Mouse (Mus musculus): ENCODE measurements around the gene Ctsw. TPM values are rescaled to one million over a fixed set of nuclear protein-coding genes. Genes with fewer than 3 reads are reported as not detected.

Ctsw gene
- 7.2 TPM for polyA plus RNA-seq (2012; fragmentation: generic; extraction: Trizol)

DNA sequence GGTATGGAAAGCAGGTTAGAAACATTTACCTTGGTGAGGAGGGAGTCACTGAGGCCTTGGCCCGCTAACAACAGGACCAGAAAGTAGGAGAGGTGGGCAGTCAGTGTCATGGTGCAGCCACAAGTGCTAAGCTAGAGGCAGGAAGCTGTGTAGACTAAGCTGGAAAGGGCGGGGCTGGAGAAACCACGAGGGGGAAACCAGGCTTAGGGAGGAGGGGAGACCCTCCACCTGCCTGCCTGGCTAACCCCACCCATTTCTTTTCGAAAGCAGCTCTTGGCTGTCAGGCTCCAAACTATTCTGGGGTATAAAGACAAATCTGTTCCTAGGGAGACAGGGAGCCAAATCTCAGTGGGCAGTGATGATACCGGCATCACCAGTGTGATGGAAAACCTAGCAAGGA, at the start of gene Ctsw:
Gene Ctsw, minus strand, starts transcription at position 134 of the 400 bp plus-strand sequence.
- TF ChIP-seq MYOD1 (IDR thresholded peaks at IDR 0.05; ENCODE audit: control insufficient read depth in 1 of 3, insufficient read length in 2 of 3, low read depth in 2 of 3) (peak in 1 of 3 experiments; percentile 4), POLR2A (IDR thresholded peaks at IDR 0.05; ENCODE audit: insufficient read length, low read depth) (peak; percentile 20), TCF12 (IDR thresholded peaks at IDR 0.05; ENCODE audit: insufficient read depth, poor library complexity, severe bottlenecking) (no peak), POLR2AphosphoS2 (IDR thresholded peaks at IDR 0.05; ENCODE audit: insufficient read length, low read depth) (peak; percentile 58), CEBPB (IDR thresholded peaks at IDR 0.05; ENCODE audit: insufficient read depth, poor library complexity, severe bottlenecking) (no peak)
- Histone ChIP-seq H3ac (ENCODE audit: control insufficient read depth, insufficient read length) (no peak within 1 kb of the TSS), H3K4me2 (ENCODE audit: low read depth) (no peak within 1 kb of the TSS), H3K27me3 (ENCODE audit: control insufficient read depth, insufficient read depth, insufficient read length) (no peaks in the 10 kb centered on the region), H3K36me3 (ENCODE audit: control insufficient read depth, insufficient read depth) (peaks cover 18% of the 10 kb centered on the region), H3K79me2 (ENCODE audit: control insufficient read depth, insufficient read depth) (no peaks in the 10 kb centered on the region), H3K4me3 (no peak within 1 kb of the TSS)

DNA sequence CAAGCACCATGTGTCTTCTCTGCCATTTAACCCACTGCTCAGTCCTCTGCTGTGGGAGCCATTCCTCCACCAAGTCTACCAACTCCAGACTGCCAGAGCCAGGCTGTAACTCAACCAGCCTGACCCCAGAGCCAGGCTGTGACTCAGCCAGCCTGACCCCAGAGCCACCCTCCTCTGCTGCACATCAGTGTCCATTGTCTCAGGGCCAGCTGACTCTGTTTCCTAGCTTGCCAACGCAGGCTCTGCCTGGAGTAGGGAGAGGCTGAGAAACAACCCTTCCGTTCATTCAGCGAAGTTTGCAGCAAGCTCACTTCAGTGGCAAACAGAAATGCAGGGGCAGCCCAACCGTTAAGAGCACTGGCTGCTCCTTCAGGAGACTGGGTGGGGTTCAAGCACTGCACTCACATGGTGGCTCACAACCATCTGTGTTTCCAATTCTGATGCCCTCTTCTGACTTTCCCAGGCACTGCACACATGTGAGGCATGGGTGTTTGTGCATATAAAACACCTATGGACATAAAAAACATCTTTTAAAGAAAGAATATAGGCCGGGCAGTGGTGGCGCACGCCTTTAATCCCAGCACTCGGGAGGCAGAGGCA, 48.7 kb upstream of the Ctsw start:
- Histone ChIP-seq H3K79me2 (ENCODE audit: control insufficient read depth, insufficient read depth) (no peaks in the 10 kb centered on the region), H3K36me3 (ENCODE audit: control insufficient read depth, insufficient read depth) (no peaks in the 10 kb centered on the region), H3ac (ENCODE audit: control insufficient read depth, insufficient read length) (no peak overlapping the region), H3K27me3 (ENCODE audit: control insufficient read depth, insufficient read depth, insufficient read length) (no peaks in the 10 kb centered on the region), H3K4me3 (no peak overlapping the region), H3K4me2 (ENCODE audit: low read depth) (no peak overlapping the region)
- TF ChIP-seq TCF3 (IDR thresholded peaks at IDR 0.05; ENCODE audit: insufficient read length, low read depth) (no peak), POLR2AphosphoS2 (IDR thresholded peaks at IDR 0.05; ENCODE audit: insufficient read length, low read depth) (no peak), USF1 (IDR thresholded peaks at IDR 0.05; ENCODE audit: low read depth) (no peak), CEBPB (IDR thresholded peaks at IDR 0.05; ENCODE audit: insufficient read depth, poor library complexity, severe bottlenecking) (no peak)

DNA sequence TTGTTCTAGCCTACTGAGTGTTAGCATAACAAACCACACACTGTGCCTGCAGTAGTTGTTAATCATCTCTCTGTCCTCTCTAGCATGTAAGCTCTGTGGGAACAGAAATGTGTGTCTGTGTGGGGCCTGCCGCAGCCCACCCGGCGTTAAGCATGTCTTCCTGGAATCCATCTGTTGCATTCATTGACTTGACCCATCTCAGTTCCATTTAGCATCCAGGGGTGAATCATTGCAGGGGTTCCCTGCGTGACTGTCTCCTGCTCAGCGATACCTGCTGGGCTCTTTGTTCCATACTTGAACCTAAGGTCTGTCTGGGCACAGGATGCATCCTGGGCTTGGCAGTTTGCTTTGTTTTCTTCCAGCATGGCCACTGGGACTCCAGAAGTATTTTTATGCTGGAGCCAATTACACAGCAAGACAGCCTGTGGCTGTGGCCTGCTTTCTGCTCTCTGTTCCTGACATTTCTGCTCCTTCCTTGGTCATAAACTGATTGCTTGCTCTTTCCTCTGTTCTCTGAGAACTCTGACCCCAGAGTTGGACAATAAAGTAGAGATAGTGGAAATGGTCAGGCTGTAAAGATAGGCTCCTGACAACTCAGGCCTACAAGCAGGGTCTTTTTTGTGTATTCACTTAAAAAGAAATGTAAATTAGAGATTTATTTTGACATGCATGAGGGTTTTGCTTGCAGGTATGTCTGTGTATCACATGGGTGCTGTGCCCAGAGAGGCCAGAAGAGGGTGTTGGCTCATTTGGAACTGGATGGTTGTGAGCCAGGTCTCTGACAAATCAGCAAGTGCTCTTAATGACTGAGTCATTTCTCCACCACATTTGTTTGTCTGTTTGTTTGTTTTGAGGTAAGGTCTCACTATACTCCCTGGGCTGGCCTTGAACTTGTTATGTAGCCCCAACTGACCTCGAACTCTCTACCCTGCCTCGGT, 47.8 kb upstream of the Ctsw start:
- Histone ChIP-seq H3K4me2 (ENCODE audit: low read depth) (no peak overlapping the region), H3ac (ENCODE audit: control insufficient read depth, insufficient read length) (no peak overlapping the region), H3K36me3 (ENCODE audit: control insufficient read depth, insufficient read depth) (no peaks in the 10 kb centered on the region), H3K27me3 (ENCODE audit: control insufficient read depth, insufficient read depth, insufficient read length) (no peaks in the 10 kb centered on the region), H3K79me2 (ENCODE audit: control insufficient read depth, insufficient read depth) (no peaks in the 10 kb centered on the region), H3K4me3 (no peak overlapping the region)
- TF ChIP-seq SRF (IDR thresholded peaks at IDR 0.05; ENCODE audit: control insufficient read depth, insufficient read length, low read depth) (no peak), CEBPB (IDR thresholded peaks at IDR 0.05; ENCODE audit: insufficient read depth, poor library complexity, severe bottlenecking) (no peak), REST (IDR thresholded peaks at IDR 0.05; ENCODE audit: insufficient read depth, insufficient read length) (no peak), TCF3 (IDR thresholded peaks at IDR 0.05; ENCODE audit: insufficient read length, low read depth) (no peak), E2F4 (IDR thresholded peaks at IDR 0.05; ENCODE audit: insufficient read depth) (no peak), TCF12 (IDR thresholded peaks at IDR 0.05; ENCODE audit: insufficient read depth, poor library complexity, severe bottlenecking) (no peak), MYOG (IDR thresholded peaks at IDR 0.05; ENCODE audit: control insufficient read depth in 1 of 3, insufficient read depth in 1 of 3, insufficient read length in 2 of 3, low read depth in 2 of 3) (no peak), USF1 (IDR thresholded peaks at IDR 0.05; ENCODE audit: low read depth) (no peak), POLR2AphosphoS2 (IDR thresholded peaks at IDR 0.05; ENCODE audit: insufficient read length, low read depth) (no peak), MYOD1 (IDR thresholded peaks at IDR 0.05; ENCODE audit: control insufficient read depth in 1 of 3, insufficient read length in 2 of 3, low read depth in 2 of 3) (no peak), MAX (IDR thresholded peaks at IDR 0.05; ENCODE audit: low read depth) (no peak), POLR2A (IDR thresholded peaks at IDR 0.05; ENCODE audit: insufficient read length, low read depth) (no peak)

DNA sequence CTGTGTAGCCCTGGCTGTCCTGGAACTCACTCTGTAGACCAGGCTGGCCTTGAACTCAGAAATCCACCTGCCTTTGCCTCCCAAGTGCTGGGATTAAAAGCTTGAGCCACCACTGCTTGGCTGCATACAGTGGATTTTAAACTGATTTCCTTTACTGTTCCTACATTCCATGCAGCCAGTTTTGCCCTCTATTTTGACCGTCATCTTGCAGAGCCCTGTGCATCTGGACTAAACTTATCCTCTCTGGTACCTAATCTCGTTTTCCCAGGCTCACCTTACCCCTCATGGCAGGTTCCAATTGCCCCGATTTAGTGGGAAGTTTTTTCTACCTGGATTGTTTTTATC, 44.7 kb upstream of the Ctsw start:
- Histone ChIP-seq H3ac (ENCODE audit: control insufficient read depth, insufficient read length) (no peak overlapping the region), H3K4me2 (ENCODE audit: low read depth) (no peak overlapping the region)
- TF ChIP-seq POLR2AphosphoS2 (IDR thresholded peaks at IDR 0.05; ENCODE audit: insufficient read length, low read depth) = no peak
- TF ChIP-seq MYOG (IDR thresholded peaks at IDR 0.05; ENCODE audit: control insufficient read depth in 1 of 3, insufficient read depth in 1 of 3, insufficient read length in 2 of 3, low read depth in 2 of 3) = no peak
- TF ChIP-seq MAX (IDR thresholded peaks at IDR 0.05; ENCODE audit: low read depth) = no peak
- no peak for TF ChIP-seq SRF (IDR thresholded peaks at IDR 0.05; ENCODE audit: control insufficient read depth, insufficient read length, low read depth)
- no peak for TF ChIP-seq REST (IDR thresholded peaks at IDR 0.05; ENCODE audit: insufficient read depth, insufficient read length)
- TF ChIP-seq TCF12 (IDR thresholded peaks at IDR 0.05; ENCODE audit: insufficient read depth, poor library complexity, severe bottlenecking) = no peak
- TF ChIP-seq MYOD1 (IDR thresholded peaks at IDR 0.05; ENCODE audit: control insufficient read depth in 1 of 3, insufficient read length in 2 of 3, low read depth in 2 of 3) = no peak
- no peak for TF ChIP-seq TCF3 (IDR thresholded peaks at IDR 0.05; ENCODE audit: insufficient read length, low read depth)
- TF ChIP-seq CEBPB (IDR thresholded peaks at IDR 0.05; ENCODE audit: insufficient read depth, poor library complexity, severe bottlenecking) = no peak
- TF ChIP-seq E2F4 (IDR thresholded peaks at IDR 0.05; ENCODE audit: insufficient read depth) = no peak
- no peak for TF ChIP-seq USF1 (IDR thresholded peaks at IDR 0.05; ENCODE audit: low read depth)
- no peak for TF ChIP-seq POLR2A (IDR thresholded peaks at IDR 0.05; ENCODE audit: insufficient read length, low read depth)

More for the DNA sequence above, 44.7 kb upstream of the Ctsw start:
- Histone ChIP-seq H3K27me3 (ENCODE audit: control insufficient read depth, insufficient read depth, insufficient read length) (no peaks in the 10 kb centered on the region), H3K36me3 (ENCODE audit: control insufficient read depth, insufficient read depth) (no peaks in the 10 kb centered on the region), H3K4me3 (no peak overlapping the region), H3K79me2 (ENCODE audit: control insufficient read depth, insufficient read depth) (no peaks in the 10 kb centered on the region)
